Mouse (Mus musculus): Measurements from ENCODE around the gene Gm10295. TPM values are rescaled to one million over a fixed set of nuclear protein-coding genes. Genes with fewer than 3 reads are reported as not detected.

Gm10295 gene
- polyA plus RNA-seq, 1 experiment from 2014 or later = not detected

- Histone ChIP-seq H3K27ac (peak overlapping the region; percentile 44; the same call in 1 of the 2 replicates), H3K9ac (no peak overlapping the region), H3K4me2 (no peak overlapping the region)
Observed at GRCm38 (mm10) chr7:71379826-71380825, 28.8 kb upstream of the Gm10295 start.

GRCm38 (mm10) chr7:71378812-71379760 lies 27.8 kb upstream of the Gm10295 start:
- no peaks in the 10 kb centered on the region for H3K9me3 ChIP-seq
- H3K4me1 ChIP-seq (replicated peaks) = peaks cover 40% of the 10 kb centered on the region
- no peak for ATAC-seq (ENCODE audit: low FRiP score)
- WGBS = 55% methylated on average over 18 of the region's 18 CpGs
- H3K27me3 ChIP-seq = no peaks in the 10 kb centered on the region
- H3K36me3 ChIP-seq = no peaks in the 10 kb centered on the region
- H3K9ac ChIP-seq = no peak overlapping the region
- no peak overlapping the region for H3K4me3 ChIP-seq
- H3K4me2 ChIP-seq = no peak overlapping the region
- H3K27ac ChIP-seq = no peak overlapping the region

More at GRCm38 (mm10) chr7:71379826-71380825, 28.8 kb upstream of the Gm10295 start:
- Histone ChIP-seq H3K4me1 (replicated peaks) (peaks cover 44% of the 10 kb centered on the region), H3K4me3 (no peak overlapping the region), H3K9me3 (no peaks in the 10 kb centered on the region), H3K36me3 (no peaks in the 10 kb centered on the region), H3K27me3 (0 out of 2 replicates have a peak, but pooled peaks cover 3% of the 10 kb centered on the region)
- no peak for ATAC-seq (ENCODE audit: low FRiP score)
- 11% methylated on average over 18 of the region's 18 CpGs for WGBS

- ATAC-seq (ENCODE audit: low FRiP score) = no peak; the same call in 1 of the 2 replicates
Observed at GRCm38 (mm10) chr7:71377983-71378382, 26.7 kb upstream of the Gm10295 start.

GRCm38 (mm10) chr7:71374059-71374458 lies 22.8 kb upstream of the Gm10295 start:
- no peak overlapping the region for H3K4me2 ChIP-seq
- WGBS = 37% methylated on average over 5 of the region's 5 CpGs
- peaks cover 6% of the 10 kb centered on the region; the same call in 1 of the 2 replicates for H3K4me1 ChIP-seq (replicated peaks)
- ATAC-seq (ENCODE audit: low FRiP score) = peak; percentile 52; the same call in 1 of the 2 replicates
- H3K27me3 ChIP-seq = no peaks in the 10 kb centered on the region
- no peak overlapping the region for H3K27ac ChIP-seq
- no peak overlapping the region for H3K9ac ChIP-seq
- H3K9me3 ChIP-seq = no peaks in the 10 kb centered on the region
- no peak overlapping the region for H3K4me3 ChIP-seq
- H3K36me3 ChIP-seq = no peaks in the 10 kb centered on the region

More at GRCm38 (mm10) chr7:71377983-71378382, 26.7 kb upstream of the Gm10295 start:
- H3K27ac ChIP-seq = no peak overlapping the region
- 37% methylated on average over 6 of the region's 6 CpGs for WGBS
- H3K9ac ChIP-seq = no peak overlapping the region
- H3K4me2 ChIP-seq = no peak overlapping the region
- H3K4me3 ChIP-seq = no peak overlapping the region
- H3K9me3 ChIP-seq = no peaks in the 10 kb centered on the region
- H3K27me3 ChIP-seq = no peaks in the 10 kb centered on the region
- H3K4me1 ChIP-seq (replicated peaks) = peaks cover 30% of the 10 kb centered on the region
- no peaks in the 10 kb centered on the region for H3K36me3 ChIP-seq

GRCm38 (mm10) chr7:71371916-71372315 lies 20.6 kb upstream of the Gm10295 start:
- WGBS = 22% methylated on average over 2 of the region's 2 CpGs
- H3K4me2 ChIP-seq = no peak overlapping the region
- H3K27me3 ChIP-seq = no peaks in the 10 kb centered on the region
- no peaks in the 10 kb centered on the region for H3K36me3 ChIP-seq
- H3K4me1 ChIP-seq (replicated peaks) = peaks cover 6% of the 10 kb centered on the region; the same call in 1 of the 2 replicates
- no peak overlapping the region for H3K27ac ChIP-seq
- H3K4me3 ChIP-seq = no peak overlapping the region
- ATAC-seq (ENCODE audit: low FRiP score) = no peak
- H3K9me3 ChIP-seq = no peaks in the 10 kb centered on the region
- H3K9ac ChIP-seq = no peak overlapping the region

- H3K4me1 ChIP-seq (replicated peaks) = peaks cover 6% of the 10 kb centered on the region; the same call in 1 of the 2 replicates
- 67% methylated on average over 2 of the region's 2 CpGs for WGBS
Observed at GRCm38 (mm10) chr7:71370746-71371145, 19.5 kb upstream of the Gm10295 start.

GRCm38 (mm10) chr7:71370128-71370527 lies 18.8 kb upstream of the Gm10295 start:
- WGBS = 91% methylated on average over 3 of the region's 3 CpGs
- no peaks in the 10 kb centered on the region for H3K27me3 ChIP-seq
- ATAC-seq (ENCODE audit: low FRiP score) = no peak
- no peak overlapping the region for H3K9ac ChIP-seq
- no peak overlapping the region for H3K4me3 ChIP-seq
- no peak overlapping the region for H3K27ac ChIP-seq
- H3K4me2 ChIP-seq = no peak overlapping the region
- H3K36me3 ChIP-seq = no peaks in the 10 kb centered on the region
- H3K9me3 ChIP-seq = no peaks in the 10 kb centered on the region
- peaks cover 6% of the 10 kb centered on the region; the same call in 1 of the 2 replicates for H3K4me1 ChIP-seq (replicated peaks)

More at GRCm38 (mm10) chr7:71370746-71371145, 19.5 kb upstream of the Gm10295 start:
- Histone ChIP-seq H3K4me2 (no peak overlapping the region), H3K4me3 (no peak overlapping the region), H3K36me3 (no peaks in the 10 kb centered on the region), H3K27me3 (no peaks in the 10 kb centered on the region), H3K27ac (no peak overlapping the region), H3K9me3 (no peaks in the 10 kb centered on the region), H3K9ac (no peak overlapping the region)
- no peak for ATAC-seq (ENCODE audit: low FRiP score)

GRCm38 (mm10) chr7:71368543-71369181 lies 17.4 kb upstream of the Gm10295 start:
- H3K36me3 ChIP-seq = no peaks in the 10 kb centered on the region
- 84% methylated on average over 13 of the region's 13 CpGs for WGBS
- no peak overlapping the region for H3K4me2 ChIP-seq
- H3K4me3 ChIP-seq = no peak overlapping the region
- H3K27me3 ChIP-seq = no peaks in the 10 kb centered on the region
- H3K4me1 ChIP-seq (replicated peaks) = no peaks in the 10 kb centered on the region
- no peaks in the 10 kb centered on the region for H3K9me3 ChIP-seq
- no peak overlapping the region for H3K27ac ChIP-seq
- no peak for ATAC-seq (ENCODE audit: low FRiP score)
- no peak overlapping the region for H3K9ac ChIP-seq

GRCm38 (mm10) chr7:71355596-71355995 lies 4.3 kb upstream of the Gm10295 start:
- no peak overlapping the region for H3K4me3 ChIP-seq
- no peak overlapping the region for H3K4me2 ChIP-seq
- H3K9me3 ChIP-seq = no peaks in the 10 kb centered on the region; the same call in 1 of the 2 replicates
- 81% methylated on average over 5 of the region's 5 CpGs for WGBS
- ATAC-seq (ENCODE audit: low FRiP score) = no peak
- no peaks in the 10 kb centered on the region for H3K36me3 ChIP-seq
- H3K4me1 ChIP-seq (replicated peaks) = peaks cover 12% of the 10 kb centered on the region
- H3K27me3 ChIP-seq = no peaks in the 10 kb centered on the region
- H3K27ac ChIP-seq = no peak overlapping the region
- no peak overlapping the region for H3K9ac ChIP-seq

- H3K36me3 ChIP-seq = no peaks in the 10 kb centered on the region
- no peak overlapping the region for H3K4me2 ChIP-seq
- no peak for ATAC-seq (ENCODE audit: low FRiP score)
- WGBS = 74% methylated on average over 9 of the region's 9 CpGs
- no peak overlapping the region for H3K27ac ChIP-seq
- no peak overlapping the region for H3K9ac ChIP-seq
- peaks cover 15% of the 10 kb centered on the region for H3K4me1 ChIP-seq (replicated peaks)
- H3K4me3 ChIP-seq = no peak overlapping the region
- no peaks in the 10 kb centered on the region for H3K27me3 ChIP-seq
- H3K9me3 ChIP-seq = no peaks in the 10 kb centered on the region
Observed at GRCm38 (mm10) chr7:71348922-71349321, 2.4 kb downstream of the Gm10295 start.

- H3K9ac ChIP-seq = no peak overlapping the region
- H3K27me3 ChIP-seq = no peaks in the 10 kb centered on the region
- no peaks in the 10 kb centered on the region for H3K36me3 ChIP-seq
- 79% methylated on average over 11 of the region's 11 CpGs for WGBS
- H3K9me3 ChIP-seq = no peaks in the 10 kb centered on the region
- H3K4me1 ChIP-seq (replicated peaks) = no peaks in the 10 kb centered on the region
- ATAC-seq (ENCODE audit: low FRiP score) = no peak
- no peak overlapping the region for H3K4me3 ChIP-seq
- no peak overlapping the region for H3K4me2 ChIP-seq
- no peak overlapping the region for H3K27ac ChIP-seq
Observed at GRCm38 (mm10) chr7:71324919-71325583, 26.2 kb downstream of the Gm10295 start.
